Mouse (Mus musculus) brain, adult 2 months (tissue): ENCODE data around the gene Ece1.
A peak's percentile ranks its signal among the peaks of the same experiment; 100 is the strongest.

Source experiments
- DNase-seq: peaks from one replicate; pipeline ENCODE4 v3.0.0; 2011; ENCODE audit warnings: low read depth, low spot score

Ece1 gene

GRCm38 (mm10) chr4:137882663-137883062 is 20.6 kb downstream of the Ece1 start:
- no peak for DNase-seq

GRCm38 (mm10) chr4:137883513-137884150 is 21.6 kb downstream of the Ece1 start:
- no peak for DNase-seq

- no peak for DNase-seq
Measured at GRCm38 (mm10) chr4:137887337-137887992, 25.4 kb downstream of the Ece1 start.

- no peak for DNase-seq
Measured at GRCm38 (mm10) chr4:137887993-137888388, 26.0 kb downstream of the Ece1 start.

- peak; percentile 69 for DNase-seq
Measured at GRCm38 (mm10) chr4:137890596-137890995, 28.6 kb downstream of the Ece1 start.

GRCm38 (mm10) chr4:137891553-137892145 is 29.6 kb downstream of the Ece1 start:
- peak; percentile 71 for DNase-seq

GRCm38 (mm10) chr4:137892713-137893242 is 30.7 kb downstream of the Ece1 start:
- no peak for DNase-seq

- DNase-seq, result peak; percentile 90
Measured at GRCm38 (mm10) chr4:137896612-137897297, 34.7 kb downstream of the Ece1 start.

DNA sequence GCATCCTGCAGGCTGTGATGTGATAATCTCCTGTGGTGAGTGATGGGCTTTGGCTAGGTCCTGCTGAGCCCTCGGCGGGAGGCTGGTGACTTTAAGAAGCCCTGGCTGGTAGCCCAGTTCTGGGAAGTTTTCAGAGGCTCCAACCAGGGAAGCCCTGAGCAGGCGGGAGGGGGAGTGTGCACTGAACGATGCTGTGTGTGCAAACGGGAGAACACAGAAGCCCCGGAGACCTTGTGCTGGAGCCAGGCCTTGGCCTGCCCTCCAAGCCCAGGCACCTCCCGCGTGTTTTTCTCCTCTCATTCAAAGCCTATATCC is 35.2 kb downstream of the Ece1 start:
- DNase-seq, result peak; percentile 85

DNA sequence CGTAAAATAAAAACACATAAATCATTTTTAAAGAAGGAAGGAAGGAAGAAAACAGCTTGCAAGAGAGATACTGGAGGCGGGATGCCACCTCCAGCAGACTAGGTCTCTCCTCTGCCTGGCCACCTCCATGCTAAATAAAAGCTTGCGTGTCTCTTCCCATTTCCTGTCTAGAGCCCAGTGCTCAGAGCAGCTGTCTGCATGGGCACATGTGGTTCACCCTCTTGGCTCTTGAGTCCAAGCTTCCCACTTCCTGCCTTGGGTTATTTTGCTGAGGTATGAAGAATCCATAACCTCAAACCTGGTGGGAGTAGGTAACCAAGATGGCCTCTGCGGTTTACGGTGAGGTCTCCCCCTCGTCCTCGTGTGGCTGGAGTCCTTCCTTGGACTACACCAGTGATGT is 36.5 kb downstream of the Ece1 start:
- no peak for DNase-seq

- no peak for DNase-seq
Measured at GRCm38 (mm10) chr4:137902268-137902667, 40.2 kb downstream of the Ece1 start.

DNA sequence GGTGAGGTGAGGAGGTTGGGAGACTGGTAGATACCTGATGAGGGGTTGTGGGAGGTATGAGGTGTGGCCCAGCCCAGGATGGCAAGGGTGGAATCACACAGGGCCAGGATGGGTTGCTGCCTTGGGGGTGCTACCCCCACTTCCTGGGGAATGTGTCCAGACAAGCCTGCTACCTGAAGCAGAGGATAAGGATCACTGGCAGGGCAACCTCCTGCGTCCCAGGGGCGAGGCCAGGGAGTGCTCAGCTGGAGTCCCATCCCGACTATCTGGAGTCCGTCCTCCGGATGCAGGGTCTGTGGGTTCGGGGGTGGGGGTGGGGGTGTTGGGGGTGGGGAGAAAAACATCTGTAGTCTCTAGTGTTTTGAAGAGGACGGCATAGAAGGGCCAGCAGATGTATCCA is 40.8 kb downstream of the Ece1 start:
- no peak for DNase-seq

DNA sequence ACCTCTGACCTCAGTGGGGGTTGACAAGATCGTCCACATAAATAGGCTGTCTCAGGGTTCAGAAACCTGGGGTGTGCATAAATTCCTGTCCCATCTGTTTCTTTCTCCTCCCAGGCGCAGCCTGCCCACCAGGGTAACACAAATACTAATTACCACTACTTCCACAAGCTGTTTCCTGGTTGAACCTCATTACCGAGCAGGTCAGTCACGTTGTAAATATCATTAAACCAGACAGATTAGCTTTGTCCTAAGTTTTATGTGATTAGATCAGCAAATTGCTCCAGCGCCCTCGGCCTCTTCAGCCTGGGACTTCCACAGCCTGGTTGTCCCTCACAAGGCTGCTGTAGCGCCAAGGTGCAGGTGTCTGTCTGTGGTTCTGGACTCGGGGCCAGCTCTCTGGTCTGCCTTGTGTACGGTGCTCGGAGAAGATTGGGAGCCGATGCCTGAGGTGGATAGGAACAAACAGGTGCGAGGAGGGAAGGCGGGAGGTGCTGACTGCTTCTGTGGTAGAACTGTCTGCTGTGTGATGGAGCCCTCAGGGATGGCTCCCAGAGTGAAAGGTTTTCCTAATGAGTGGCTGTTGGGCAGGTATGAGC is 43.0 kb downstream of the Ece1 start:
- DNase-seq, result peak; percentile 52

- DNase-seq, result no peak
Measured at GRCm38 (mm10) chr4:137907979-137908378, 45.9 kb downstream of the Ece1 start.

DNA sequence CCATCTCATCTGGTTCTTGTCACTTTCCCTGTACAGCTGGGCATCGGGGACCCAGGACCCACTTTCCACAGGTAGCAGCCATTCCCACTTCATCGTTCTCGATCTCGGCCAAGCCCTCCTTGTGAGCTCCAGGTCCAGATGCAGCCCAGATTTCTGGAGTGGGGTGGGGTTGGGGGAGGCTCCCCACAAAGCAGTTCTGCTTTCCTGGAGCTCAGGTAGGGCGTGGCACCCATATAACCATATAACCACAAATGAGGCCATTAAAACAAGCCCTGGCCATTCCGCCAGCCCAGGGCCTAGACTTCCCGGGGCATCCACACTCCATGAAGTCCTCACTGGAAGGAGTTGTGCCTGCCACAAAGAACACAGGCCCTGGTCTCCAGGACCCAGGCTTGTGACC is 46.5 kb downstream of the Ece1 start:
- no peak for DNase-seq

GRCm38 (mm10) chr4:137908915-137909314 is 46.9 kb downstream of the Ece1 start:
- no peak for DNase-seq

DNA sequence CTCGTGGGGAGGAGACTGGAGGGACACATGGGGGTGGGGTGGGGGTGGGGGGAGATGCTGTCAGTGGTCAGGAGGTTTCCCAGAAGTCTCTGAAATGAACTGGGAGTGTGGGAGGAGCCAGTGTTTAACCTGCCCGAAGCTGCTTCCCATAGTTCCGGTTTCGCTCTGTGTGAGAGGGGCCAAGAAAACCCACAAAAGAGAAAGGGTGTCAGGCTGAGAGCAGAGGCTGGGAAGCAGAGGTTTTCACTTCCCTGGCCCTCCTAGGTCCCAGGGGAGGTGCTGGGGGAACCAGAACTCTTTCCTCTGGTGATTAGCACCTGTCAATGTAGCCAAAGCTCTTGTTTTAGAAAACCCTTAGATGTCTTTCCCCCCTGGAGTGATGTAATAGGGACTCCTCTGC is 47.4 kb downstream of the Ece1 start:
- no peak for DNase-seq

DNA sequence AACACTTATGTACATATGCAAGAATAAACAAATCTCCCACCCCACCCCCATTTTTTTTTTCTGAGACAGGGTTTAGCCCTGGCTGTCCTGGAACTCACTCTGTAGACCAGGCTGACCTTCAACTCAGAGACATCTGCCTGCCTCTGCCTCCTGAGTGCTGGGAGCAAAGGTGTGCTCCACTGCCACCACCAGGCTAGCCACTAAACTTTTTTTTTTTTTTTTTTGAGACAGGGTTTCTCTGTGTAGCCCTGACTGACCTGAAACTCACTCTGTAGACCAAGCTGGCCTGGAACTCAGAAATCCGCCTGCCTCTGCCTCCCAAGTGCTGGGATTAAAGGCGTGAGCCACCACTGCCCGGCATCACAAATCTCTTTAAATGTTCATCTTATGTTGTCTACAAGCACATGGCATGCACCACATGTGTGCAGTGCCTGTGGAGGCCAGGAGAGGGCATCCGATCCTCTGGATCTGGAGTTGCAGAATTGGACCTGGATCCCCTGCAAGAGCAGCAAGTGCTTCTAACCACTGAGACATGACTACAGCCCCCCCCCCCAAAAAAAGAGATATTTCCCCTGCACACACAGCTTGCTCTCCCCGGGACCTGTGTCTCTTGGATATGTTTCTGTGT is 48.5 kb downstream of the Ece1 start:
- no peak for DNase-seq

DNA sequence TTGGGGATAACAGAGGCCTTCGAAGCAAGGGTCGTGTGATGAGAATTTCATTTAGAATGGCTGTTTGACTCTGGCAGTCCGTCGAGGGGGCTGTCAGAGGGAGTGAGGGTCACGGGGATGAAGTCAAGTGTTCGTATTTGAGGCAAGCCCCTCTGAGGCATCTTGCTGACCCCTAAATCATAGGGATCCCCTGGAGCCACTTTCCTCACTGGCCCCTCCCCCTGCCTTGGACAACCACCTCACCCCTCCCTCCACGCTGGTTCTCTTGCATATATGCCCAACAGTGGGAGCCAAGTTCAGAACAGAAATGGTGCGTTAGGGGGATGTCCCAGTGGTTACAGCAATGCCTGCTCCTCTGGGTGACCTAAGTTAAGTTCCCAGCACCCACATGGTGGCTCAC is 49.6 kb downstream of the Ece1 start:
- DNase-seq, result no peak

- no peak for DNase-seq
Measured at GRCm38 (mm10) chr4:137912768-137913305, 50.8 kb downstream of the Ece1 start.

GRCm38 (mm10) chr4:137913321-137914057 is 51.5 kb downstream of the Ece1 start:
- DNase-seq, result peak; percentile 50
